Mouse (Mus musculus): ENCODE results near the gene Atxn2. TPM values are rescaled to one million over a fixed set of nuclear protein-coding genes. Genes with fewer than 3 reads are reported as not detected.

The Atxn2 gene
- polyA plus RNA-seq, 1 experiment: 12.2 TPM

- H3K4me1 ChIP-seq (ENCODE audit: control insufficient read depth): peaks cover 61% of the 10 kb centered on the region
- TF ChIP-seq GATA1 (IDR thresholded peaks at IDR 0.05; ENCODE audit: low read length) (no peak), TAL1 (IDR thresholded peaks at IDR 0.05; ENCODE audit: low read length) (no peak)
- no peak overlapping the region for H3K4me3 ChIP-seq (replicated peaks)
- no peaks in the 10 kb centered on the region for H3K27me3 ChIP-seq (ENCODE audit: control insufficient read depth)
- no peaks in the 10 kb centered on the region for H3K9me3 ChIP-seq (ENCODE audit: control insufficient read depth, low read length)
- H3K36me3 ChIP-seq (ENCODE audit: control insufficient read depth): no peaks in the 10 kb centered on the region; the same call in 1 of the 2 replicates
Observed at GRCm38 (mm10) chr5:121703341-121703740, 7.8 kb upstream of the Atxn2 start.

GRCm38 (mm10) chr5:121704512-121705248 lies 6.5 kb upstream of the Atxn2 start:
- Histone ChIP-seq H3K4me3 (replicated peaks) (peak overlapping the region; percentile 46), H3K4me1 (ENCODE audit: control insufficient read depth) (peaks cover 56% of the 10 kb centered on the region), H3K27me3 (ENCODE audit: control insufficient read depth) (no peaks in the 10 kb centered on the region), H3K9me3 (ENCODE audit: control insufficient read depth, low read length) (no peaks in the 10 kb centered on the region), H3K36me3 (ENCODE audit: control insufficient read depth) (no peaks in the 10 kb centered on the region; the same call in 1 of the 2 replicates)
- TF ChIP-seq GATA1 (IDR thresholded peaks at IDR 0.05; ENCODE audit: low read length) (no peak), TAL1 (IDR thresholded peaks at IDR 0.05; ENCODE audit: low read length) (no peak)

- Histone ChIP-seq H3K4me3 (replicated peaks) (peak overlapping the region; percentile 93), H3K36me3 (ENCODE audit: control insufficient read depth) (peaks cover 6% of the 10 kb centered on the region), H3K27me3 (ENCODE audit: control insufficient read depth) (no peaks in the 10 kb centered on the region), H3K4me1 (ENCODE audit: control insufficient read depth) (peaks cover 43% of the 10 kb centered on the region), H3K9me3 (ENCODE audit: control insufficient read depth, low read length) (no peaks in the 10 kb centered on the region)
- TF ChIP-seq TAL1 (IDR thresholded peaks at IDR 0.05; ENCODE audit: low read length): no peak
- no peak for TF ChIP-seq GATA1 (IDR thresholded peaks at IDR 0.05; ENCODE audit: low read length)
Observed at GRCm38 (mm10) chr5:121710402-121710801, 735 bp upstream of the Atxn2 start.

GRCm38 (mm10) chr5:121710851-121711173 lies 325 bp upstream of the Atxn2 start:
- Histone ChIP-seq H3K9me3 (ENCODE audit: control insufficient read depth, low read length) (no peaks in the 10 kb centered on the region), H3K27me3 (ENCODE audit: control insufficient read depth) (no peaks in the 10 kb centered on the region), H3K4me3 (replicated peaks) (peak overlapping the region; percentile 93), H3K4me1 (ENCODE audit: control insufficient read depth) (peaks cover 47% of the 10 kb centered on the region), H3K36me3 (ENCODE audit: control insufficient read depth) (peaks cover 10% of the 10 kb centered on the region)
- TF ChIP-seq TAL1 (IDR thresholded peaks at IDR 0.05; ENCODE audit: low read length): no peak
- TF ChIP-seq GATA1 (IDR thresholded peaks at IDR 0.05; ENCODE audit: low read length): no peak

GRCm38 (mm10) chr5:121711928-121712231 lies 743 bp downstream of the Atxn2 start:
- Histone ChIP-seq H3K36me3 (ENCODE audit: control insufficient read depth) (peaks cover 18% of the 10 kb centered on the region), H3K9me3 (ENCODE audit: control insufficient read depth, low read length) (no peaks in the 10 kb centered on the region), H3K4me1 (ENCODE audit: control insufficient read depth) (peaks cover 51% of the 10 kb centered on the region), H3K4me3 (replicated peaks) (peak overlapping the region; percentile 93), H3K27me3 (ENCODE audit: control insufficient read depth) (no peaks in the 10 kb centered on the region)
- TF ChIP-seq GATA1 (IDR thresholded peaks at IDR 0.05; ENCODE audit: low read length): no peak
- no peak for TF ChIP-seq TAL1 (IDR thresholded peaks at IDR 0.05; ENCODE audit: low read length)

GRCm38 (mm10) chr5:121712232-121712933 lies 1.2 kb downstream of the Atxn2 start:
- H3K27me3 ChIP-seq (ENCODE audit: control insufficient read depth): no peaks in the 10 kb centered on the region
- peaks cover 21% of the 10 kb centered on the region for H3K36me3 ChIP-seq (ENCODE audit: control insufficient read depth)
- TF ChIP-seq GATA1 (IDR thresholded peaks at IDR 0.05; ENCODE audit: low read length) (no peak), TAL1 (IDR thresholded peaks at IDR 0.05; ENCODE audit: low read length) (no peak)
- H3K4me1 ChIP-seq (ENCODE audit: control insufficient read depth): peaks cover 50% of the 10 kb centered on the region
- no peaks in the 10 kb centered on the region for H3K9me3 ChIP-seq (ENCODE audit: control insufficient read depth, low read length)
- H3K4me3 ChIP-seq (replicated peaks): peak overlapping the region; percentile 93

- TF ChIP-seq TAL1 (IDR thresholded peaks at IDR 0.05; ENCODE audit: low read length) (no peak), GATA1 (IDR thresholded peaks at IDR 0.05; ENCODE audit: low read length) (no peak)
- Histone ChIP-seq H3K27me3 (ENCODE audit: control insufficient read depth) (no peaks in the 10 kb centered on the region), H3K36me3 (ENCODE audit: control insufficient read depth) (peaks cover 26% of the 10 kb centered on the region), H3K9me3 (ENCODE audit: control insufficient read depth, low read length) (no peaks in the 10 kb centered on the region), H3K4me1 (ENCODE audit: control insufficient read depth) (peaks cover 50% of the 10 kb centered on the region), H3K4me3 (replicated peaks) (peak overlapping the region; percentile 93)
Observed at GRCm38 (mm10) chr5:121712934-121713538, 1.9 kb downstream of the Atxn2 start.

DNA sequence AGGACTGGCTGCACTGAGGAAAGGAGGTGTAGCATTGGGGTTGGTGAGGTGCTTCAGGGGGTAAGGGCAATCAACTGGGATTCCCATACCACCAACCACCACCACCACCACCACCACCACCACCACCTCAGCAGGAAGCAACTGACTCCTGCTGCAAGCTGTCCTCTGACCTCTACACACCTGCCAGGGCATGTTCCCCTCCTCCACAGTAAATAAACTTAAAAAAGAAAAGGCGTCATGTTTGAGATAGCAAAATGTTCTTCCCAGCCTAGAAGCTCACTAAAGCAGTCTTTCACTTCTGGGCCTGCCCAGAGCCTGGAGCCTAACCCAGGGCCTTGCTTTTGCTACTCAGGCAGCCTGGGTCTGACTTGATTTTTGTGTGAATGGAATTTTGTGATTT lies 3.2 kb downstream of the Atxn2 start:
- TF ChIP-seq TAL1 (IDR thresholded peaks at IDR 0.05; ENCODE audit: low read length): no peak
- no peak for TF ChIP-seq GATA1 (IDR thresholded peaks at IDR 0.05; ENCODE audit: low read length)
- Histone ChIP-seq H3K36me3 (ENCODE audit: control insufficient read depth) (peaks cover 29% of the 10 kb centered on the region), H3K4me1 (ENCODE audit: control insufficient read depth) (peaks cover 58% of the 10 kb centered on the region), H3K27me3 (ENCODE audit: control insufficient read depth) (no peaks in the 10 kb centered on the region), H3K9me3 (ENCODE audit: control insufficient read depth, low read length) (no peaks in the 10 kb centered on the region), H3K4me3 (replicated peaks) (no peak overlapping the region)

GRCm38 (mm10) chr5:121714928-121715327 lies 3.8 kb downstream of the Atxn2 start:
- H3K27me3 ChIP-seq (ENCODE audit: control insufficient read depth): no peaks in the 10 kb centered on the region
- peaks cover 60% of the 10 kb centered on the region for H3K4me1 ChIP-seq (ENCODE audit: control insufficient read depth)
- H3K36me3 ChIP-seq (ENCODE audit: control insufficient read depth): peaks cover 31% of the 10 kb centered on the region
- TF ChIP-seq TAL1 (IDR thresholded peaks at IDR 0.05; ENCODE audit: low read length): no peak
- TF ChIP-seq GATA1 (IDR thresholded peaks at IDR 0.05; ENCODE audit: low read length): no peak
- no peaks in the 10 kb centered on the region for H3K9me3 ChIP-seq (ENCODE audit: control insufficient read depth, low read length)
- no peak overlapping the region for H3K4me3 ChIP-seq (replicated peaks)

Data from erythroblast, embryonic 14.5 days (primary cell).